Mouse (Mus musculus) cerebellum, adult 9-10 months (tissue): ENCODE data around the gene Prkch.

Experiments used
- DNase-seq: peaks from one replicate; pipeline ENCODE4 v3.0.0; 2022

Gene Prkch

DNA sequence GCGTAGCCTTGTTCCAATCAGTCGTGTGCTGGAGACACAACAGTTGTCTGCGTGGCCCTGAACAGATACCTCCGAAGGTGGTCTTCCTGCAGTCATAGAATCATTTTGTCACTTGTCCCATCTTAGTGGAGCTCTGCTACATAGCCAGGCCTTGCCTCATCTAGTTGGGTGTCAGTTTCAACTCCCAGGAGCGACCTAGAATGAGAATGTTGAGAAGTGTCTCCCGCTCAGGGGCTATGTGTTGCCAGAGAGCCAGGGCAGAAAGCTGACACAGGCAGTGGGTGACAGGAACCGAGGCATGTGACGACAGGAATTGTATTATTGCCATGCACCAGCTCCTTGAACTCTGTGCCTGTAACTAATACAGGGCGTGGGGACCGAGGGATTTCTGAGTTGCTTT lies 133.4 kb downstream of the Prkch start:
- no peak for DNase-seq

DNA sequence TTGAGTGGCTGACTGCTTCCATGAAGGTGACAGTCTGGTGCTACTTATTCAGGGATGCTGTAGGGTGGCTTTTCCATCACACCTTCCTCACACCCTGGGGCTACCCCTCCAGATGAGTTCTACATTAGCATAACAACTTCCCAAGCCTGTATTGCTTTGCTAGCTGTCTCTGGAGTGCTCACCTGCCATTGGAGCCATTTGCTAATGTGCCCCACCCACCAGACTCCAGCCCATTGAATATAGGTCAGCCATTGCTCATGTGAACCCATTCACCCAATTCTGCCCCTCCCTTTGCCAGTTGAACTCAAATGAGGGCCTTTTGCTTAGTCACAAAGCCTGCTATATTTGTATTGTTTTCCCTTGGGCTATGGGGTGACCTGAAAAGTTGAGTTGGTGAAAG lies 135.2 kb downstream of the Prkch start:
- no peak for DNase-seq

DNA sequence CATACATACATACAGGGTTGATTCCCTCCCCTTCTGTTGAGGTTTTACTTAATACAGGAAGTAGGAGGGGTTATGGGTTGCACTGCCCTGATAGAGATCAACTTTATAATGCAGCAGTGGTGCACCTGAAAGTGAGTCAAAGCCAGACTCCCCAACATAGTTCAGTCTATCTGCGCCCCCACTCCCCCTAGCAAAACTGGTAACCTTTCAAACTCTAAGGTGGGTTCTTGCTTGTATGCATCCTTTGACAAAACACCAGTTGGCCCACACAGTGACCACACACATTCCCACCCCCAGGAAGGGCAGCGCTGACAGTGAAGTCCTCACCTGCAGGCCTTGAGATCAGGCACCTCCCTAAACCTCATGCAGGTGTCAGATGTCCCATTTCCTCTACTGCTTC lies 135.9 kb downstream of the Prkch start:
- no peak for DNase-seq

DNA sequence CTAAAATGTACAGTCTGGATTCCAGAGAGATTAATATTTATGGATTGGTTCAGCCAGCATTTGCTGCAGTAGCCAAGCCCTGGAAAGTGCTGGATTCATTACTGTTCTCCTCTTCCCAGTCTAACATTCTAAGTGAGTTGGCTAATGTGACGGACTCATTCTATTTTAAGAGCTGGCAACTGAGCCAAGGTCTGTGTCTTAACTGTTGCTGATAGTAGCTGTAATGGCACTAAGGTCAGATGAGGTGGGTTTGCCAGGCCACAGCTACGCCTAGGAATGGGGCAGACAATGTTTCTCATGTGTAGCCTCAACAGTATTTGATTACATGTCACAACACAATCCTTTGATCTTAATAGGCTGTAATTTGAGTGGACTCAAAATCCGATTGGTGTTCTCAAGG lies 137.5 kb downstream of the Prkch start:
- DNase-seq = no peak

DNA sequence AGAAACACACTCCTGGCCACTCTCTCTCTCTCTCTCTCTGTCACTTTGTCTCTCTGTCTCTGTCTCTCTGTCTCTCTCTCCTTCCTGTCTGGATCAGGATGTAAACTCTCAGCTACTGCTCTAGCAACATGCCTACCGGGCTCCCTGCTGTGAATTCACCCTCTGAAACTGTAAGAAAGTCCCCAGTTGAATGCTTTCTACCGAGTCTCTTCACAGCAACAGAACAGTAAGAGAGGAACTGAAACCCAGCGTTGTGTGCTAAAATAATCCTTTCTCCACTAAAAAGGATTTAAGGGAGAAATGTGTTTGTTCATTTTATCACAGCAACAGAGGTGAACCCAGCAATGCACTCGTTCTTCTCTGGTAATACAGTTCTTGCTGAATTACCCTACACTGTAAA lies 138.5 kb downstream of the Prkch start:
- no peak for DNase-seq

DNA sequence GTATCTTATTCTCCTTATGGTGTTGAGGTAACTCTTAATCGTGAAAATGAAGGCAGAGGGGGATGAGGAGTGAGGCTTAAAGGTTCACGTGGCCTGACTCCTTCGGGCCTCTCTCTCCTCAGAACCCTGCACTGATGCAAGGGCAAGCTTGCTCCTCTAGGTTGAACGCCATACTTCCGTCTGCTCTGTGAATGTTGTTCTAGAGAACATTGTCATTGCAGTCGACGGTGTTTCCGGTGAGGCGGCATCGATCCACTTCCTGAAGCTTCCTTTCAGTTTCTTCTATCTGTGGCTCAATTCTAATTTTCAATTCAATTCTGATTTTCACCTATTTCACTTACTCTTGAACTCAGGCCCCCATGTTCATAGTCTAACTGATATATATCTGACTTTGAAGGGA lies 139.3 kb downstream of the Prkch start:
- no peak for DNase-seq

DNA sequence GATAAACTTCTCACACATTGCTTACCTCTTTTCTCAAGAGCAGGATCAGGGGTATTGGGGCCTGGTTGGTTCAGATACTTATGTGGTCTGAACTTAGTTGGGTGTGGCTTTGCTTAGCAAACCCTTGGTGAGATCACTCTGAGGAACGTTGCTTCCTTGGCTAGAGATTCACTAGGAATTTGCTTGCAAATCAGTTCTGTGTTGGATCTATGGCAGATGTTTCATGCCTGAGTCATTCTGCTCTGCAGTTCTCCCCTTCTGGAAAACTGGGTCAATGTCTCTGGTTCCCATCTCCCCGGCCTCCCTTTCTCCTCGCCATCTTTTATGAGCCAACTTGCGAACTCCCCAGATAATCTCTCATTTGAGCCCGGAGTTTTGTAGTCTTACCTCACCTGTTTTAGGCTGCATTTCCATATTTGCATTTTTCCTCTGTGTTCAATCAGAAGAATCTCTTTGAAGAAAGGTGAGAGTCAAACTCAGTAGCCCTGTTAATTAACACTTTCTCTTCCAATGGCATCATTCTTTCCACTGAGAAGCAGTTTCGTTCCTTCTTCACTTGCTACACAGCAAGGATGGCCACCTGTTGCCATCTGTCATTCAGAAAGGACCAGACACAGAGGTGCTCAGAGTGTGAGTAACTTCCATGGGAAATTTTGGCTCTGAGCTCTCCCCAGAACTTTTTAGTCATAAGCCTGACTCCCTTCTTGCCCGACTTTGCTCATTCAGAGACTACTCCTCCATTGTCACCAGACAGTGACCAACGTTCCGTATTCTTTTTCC lies 141.4 kb downstream of the Prkch start:
- no peak for DNase-seq

DNA sequence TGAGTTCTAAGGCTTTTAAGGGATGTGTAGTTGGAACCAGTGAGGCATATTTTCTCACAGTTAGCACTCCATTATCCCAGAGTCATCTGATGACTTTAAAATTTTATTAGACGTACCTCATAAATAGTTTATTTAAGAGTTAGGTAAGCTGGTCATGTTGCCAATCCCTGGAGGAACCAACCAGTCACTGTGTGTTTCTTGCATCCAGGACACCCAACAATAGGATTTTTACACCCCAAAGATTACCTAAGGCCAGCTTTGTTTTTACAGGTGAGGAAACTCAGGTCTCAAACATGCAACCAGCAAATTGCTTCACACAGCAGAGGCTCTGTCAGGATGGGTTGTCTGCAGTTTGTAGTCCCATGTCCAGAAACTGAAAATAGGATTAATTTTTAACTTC lies 142.4 kb downstream of the Prkch start:
- no peak for DNase-seq

DNA sequence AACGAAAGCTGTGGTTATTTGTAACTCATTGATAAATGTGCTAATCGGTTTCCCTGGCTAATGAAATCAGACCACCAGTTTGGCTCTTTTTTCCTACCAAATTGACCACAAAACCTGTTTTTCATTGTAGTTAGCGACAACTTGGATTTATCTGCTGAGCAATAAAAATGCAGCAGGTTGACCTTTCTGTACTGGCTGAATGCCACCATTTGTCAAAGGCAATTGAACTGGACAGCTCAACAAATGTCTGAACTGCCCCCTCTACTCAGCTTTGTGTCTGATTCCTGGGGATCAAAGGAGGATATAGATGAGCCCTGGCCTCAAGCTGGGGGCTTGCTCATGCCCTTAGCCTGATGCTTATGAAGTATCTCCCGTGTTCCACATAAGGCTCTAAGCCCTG lies 146.0 kb downstream of the Prkch start:
- no peak for DNase-seq

DNA sequence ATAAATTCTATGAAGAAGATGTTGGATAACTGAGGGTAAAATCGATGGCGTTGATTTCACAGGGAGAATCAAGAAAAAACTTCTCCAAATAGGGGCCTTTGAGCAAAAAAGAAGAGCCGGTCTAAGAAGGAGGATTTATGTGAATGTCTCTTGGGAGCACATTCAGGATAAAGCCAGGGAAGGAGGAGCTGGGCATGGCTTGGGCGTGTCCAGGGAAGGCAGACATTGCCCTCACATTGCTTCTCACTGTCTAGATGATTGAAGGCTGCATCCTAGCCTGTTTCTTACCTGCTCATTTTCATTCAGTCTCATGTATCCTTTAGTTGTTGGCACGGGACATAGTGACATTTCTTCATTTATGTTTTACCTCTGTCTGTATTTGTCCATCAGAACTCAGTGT lies 146.5 kb downstream of the Prkch start:
- DNase-seq = no peak

DNA sequence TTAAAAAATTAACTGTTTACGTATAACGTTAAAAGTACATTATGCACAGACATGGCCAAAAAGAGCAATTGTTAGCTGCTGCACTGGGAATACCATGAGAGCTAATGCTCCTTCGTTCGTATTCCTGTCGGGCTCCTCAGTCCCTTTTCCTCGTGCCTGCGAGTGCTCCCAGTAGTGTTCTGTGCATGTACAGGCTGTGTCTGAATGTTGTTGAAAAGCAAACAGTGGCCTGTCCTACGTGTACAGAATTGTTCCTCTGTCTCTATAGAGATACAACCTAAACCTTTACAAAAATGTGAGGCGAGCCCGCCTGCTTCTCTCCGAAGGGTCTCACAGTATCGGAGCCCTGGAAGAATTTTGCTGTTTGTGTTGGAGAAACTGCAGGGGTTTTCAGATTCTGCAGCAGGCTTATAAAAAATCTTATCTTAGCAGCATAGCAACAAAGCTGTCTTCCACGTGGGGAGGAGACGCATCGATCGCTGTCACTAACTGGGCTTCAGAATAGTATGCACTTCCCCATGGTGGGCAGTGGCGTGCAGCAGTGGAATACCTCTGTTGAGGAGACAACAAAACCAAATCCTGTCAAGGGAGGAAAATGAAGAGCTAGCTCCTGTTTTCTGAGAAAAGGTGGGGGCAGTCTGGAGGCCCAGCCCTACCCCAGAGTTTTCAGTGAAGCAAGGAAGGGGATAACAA lies 147.4 kb downstream of the Prkch start:
- no peak for DNase-seq

DNA sequence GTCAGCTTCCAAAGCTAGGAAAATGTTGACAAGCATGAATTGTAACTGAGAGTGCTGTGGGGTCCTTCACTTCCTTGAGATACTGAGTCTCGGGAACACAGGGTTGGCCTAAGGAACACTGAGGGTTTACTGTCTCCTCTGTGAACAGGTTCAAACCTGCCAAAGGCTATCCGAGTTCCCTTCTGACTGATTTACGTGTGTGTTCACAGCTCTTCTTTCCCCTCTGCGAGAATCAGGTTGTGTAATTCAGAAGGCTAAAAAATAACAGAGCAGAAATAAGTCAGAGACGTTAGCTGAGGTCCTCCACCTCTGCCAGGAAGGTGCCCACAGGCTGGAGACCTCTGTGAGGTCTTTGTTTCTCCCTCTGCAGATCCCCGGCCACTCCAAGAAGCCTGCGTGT lies 148.3 kb downstream of the Prkch start:
- no peak for DNase-seq

DNA sequence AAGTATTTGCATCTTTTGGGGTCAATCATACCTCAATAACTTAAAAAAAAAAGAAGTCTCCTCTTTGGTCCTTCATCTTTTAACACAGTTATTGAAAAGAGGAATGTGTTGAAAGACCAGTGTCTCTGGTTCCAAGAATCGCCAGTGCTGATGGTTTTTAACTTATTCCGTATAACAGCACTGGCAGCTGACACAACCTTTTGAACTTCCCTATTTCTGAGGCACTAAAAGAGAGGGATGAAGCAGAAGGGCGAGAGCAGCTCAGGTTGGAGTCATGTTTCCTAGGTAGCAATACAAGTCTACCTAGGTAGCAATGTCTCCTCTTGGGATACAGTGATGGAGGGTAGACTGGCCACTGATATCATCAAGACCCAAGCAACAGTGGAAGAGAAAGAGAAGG lies 152.3 kb downstream of the Prkch start:
- no peak for DNase-seq

DNA sequence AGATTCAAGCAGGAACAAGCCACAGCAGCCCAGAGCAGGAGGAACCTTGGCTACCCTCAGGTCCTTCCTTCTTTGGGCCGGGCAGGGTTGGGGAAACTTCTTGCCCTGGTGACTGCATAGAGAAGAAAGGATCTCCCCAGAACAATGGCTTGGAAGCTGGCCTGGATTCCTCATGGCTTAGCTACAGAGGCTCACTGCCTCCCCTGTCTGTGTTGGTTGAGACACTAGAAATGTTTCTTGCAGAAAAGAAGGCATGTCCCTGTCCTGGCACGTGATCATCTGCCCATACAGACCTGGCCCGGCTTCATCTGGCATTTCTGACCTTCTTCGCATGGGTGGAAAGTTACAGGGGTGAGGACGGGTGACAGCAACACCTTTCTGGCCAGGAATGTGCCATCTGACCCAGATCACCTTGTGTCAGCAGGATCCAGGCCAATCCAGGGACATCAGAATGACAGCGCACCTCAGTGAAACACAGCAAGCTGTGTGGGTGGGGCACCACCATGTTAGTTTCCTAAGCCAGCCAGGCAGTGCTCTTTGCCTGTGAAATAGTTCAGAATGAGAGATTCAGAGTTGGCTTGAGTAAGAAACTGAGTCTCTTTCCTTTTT lies 155.1 kb downstream of the Prkch start:
- no peak for DNase-seq

DNA sequence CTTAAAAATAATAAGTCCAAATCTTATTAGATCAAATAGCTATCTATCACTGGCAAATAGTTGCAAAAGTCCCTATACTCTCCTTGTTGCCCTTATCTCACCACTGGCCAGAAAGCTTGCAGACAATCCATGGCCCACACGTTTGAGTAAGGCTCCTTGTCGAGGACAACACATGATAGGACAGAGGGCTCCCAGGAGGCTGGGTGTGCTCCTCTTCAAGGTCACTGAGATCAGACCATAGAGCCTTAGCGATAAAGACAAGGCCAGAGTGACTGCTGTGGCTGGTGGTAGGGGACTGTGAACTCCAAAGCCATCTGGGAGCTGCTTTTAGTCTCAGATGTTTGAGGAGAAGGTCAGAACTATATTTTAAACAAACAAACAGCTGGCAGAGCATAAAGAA lies 158.0 kb downstream of the Prkch start:
- DNase-seq = no peak

DNA sequence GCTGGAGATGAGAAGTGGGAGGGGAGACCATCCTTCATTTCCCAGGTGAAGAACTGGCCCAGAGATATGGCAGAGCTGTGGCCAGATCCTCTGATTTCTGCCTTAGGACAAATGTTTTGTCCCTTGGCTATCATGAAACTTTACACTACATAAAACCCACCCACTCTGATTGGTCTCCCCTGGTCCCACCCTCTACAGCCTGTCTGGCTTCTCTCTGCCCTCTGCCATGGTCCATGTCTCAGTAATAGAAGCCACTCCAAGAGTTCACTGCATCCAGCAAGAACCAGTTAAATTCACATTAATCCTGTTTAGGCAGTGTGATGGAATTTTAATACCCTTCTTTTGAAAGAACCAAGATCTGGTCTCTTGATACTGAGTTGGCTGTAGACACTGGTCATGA lies 158.5 kb downstream of the Prkch start:
- no peak for DNase-seq

DNA sequence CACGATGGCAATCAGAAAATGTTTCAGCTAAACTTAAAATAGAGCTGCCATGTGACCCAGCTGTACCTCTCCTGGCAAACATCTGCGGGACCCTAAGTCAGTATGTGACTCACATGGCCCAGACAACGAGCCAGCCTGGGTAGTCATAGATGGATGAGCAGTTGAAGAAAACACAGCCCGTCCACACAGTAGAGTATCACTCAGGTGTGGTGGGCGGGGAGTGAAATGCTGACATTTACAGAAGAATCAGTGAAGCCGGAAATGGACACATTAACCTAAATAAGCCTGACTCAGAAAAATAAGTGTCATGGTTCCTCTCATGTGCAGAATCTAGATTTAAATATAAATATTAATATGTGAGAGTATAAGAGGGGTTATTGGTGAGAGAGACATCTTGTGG lies 161.5 kb downstream of the Prkch start:
- no peak for DNase-seq

DNA sequence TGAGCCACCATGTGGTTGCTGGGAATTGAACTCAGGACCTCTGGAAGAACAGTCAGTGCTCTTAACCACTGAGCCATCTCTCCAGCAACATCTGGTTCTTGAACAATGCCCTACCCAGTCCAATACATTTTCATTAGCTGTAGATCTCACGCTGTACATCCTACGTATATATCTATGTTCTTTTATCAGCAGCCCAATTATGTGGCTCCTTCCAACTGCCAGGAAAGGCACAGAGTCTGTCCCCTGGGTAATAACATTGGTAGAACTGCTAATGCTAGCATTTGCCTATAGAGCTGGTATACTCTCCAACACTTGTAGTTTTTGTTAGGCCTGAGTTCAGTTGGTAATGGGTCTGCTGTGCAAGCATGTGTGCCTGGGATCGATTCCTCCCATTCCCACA lies 163.8 kb downstream of the Prkch start:
- DNase-seq = no peak

DNA sequence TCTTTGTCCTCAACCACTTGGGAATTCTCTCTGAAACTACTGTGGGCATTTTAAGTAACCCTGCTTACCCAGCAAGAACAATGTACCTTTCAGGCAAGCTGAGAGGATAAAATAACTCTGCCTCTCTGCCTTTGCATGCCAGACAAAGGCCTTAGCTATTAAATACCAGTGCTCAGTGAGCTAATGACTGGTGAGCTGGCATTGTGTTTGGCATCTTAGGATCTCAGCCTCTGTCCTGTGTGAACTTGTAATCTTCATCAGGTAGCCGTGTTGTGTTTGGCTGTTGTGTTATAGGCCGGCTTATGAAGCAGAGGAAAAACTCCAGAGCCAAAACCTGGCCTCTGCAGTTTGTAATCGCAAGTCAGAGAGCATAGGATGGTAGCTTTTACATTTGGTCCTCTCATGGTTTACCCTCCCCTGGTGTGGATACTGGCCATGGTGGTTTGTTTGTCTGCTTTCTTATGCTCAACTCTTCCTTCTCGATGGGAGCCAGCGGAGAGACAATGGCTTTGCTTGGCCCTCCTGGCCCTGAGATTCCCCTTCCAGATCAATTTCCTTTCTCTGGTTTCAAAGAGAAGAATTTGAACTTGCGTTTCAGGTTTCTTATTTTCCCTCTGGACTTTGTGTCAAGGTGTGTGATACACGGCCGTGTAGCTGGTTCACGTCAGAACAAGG lies 170.0 kb downstream of the Prkch start:
- DNase-seq = no peak

DNA sequence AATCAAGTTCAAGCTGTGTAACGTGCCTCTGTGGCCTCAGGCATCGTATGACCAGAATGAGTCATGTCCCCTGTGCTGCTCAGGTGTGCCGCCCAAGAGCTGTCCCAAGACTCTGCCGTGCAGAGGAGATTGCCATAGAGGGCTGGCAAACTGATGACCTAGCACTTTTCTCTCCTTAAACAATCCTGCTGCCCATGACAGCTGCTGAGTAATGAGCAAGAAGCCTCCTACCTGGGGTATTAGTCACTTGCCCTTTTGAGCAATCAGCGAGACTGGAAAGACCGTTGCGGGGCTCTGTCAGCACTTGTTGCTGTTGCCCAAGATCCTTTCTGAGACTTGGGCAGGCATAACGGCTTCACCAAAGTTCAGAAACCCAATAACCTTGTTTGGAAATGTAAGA lies 171.1 kb downstream of the Prkch start:
- no peak for DNase-seq

DNA sequence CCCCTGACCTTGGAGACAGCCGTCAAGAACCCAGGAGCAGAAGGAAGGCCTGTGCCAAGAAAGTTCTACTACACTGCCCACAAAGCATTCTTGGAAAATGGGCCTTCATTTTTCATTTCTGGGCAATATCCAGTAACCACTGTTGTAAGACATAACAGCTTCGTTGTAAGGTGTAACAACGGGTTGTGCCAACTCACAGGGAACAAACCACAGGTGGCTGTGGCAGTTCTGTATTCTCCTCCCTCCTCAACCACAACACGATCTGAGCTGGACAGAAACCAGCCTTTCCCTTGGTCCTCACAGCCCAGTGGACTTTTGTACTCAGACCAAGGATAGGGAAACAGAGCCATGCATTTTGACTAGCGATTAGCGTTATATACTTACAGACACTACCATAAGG lies 171.9 kb downstream of the Prkch start:
- DNase-seq = no peak

DNA sequence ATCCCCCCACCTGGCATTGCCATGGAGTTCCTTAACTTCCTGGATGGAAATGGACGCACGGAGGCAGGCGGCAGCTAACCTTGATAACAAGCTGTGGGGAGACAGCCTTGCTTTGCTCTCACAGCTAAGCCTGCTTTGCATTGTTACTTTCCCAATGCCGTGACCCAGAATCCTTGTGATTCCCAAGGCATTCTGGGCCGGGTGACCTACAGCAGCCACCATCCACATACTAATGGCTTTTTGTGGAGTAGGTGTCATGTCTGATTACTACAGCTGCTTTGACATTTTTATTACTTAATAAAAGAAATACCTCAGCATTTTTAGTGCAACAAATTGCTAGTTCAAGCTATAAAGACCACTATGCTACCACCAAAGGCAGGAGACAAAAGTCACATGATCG lies 177.4 kb downstream of the Prkch start:
- DNase-seq = no peak

DNA sequence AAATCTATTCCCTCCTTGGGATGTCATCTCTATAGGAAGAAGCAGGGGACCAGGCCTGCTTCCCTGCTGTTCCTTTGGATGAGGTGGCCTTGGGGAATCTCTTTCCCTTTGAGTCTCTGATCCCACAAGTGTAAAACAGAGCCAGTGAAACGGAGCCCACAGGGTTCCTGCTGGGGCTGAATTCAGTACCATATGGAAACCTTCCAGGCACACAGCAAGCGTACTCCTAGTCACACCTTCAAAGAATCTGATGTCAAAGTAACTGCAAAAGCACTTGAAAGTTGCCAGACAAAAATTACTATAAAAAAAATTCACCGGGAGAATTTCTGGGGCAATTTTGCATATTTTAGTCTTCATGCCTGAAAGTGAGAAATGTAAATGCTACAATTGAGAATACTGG lies 178.2 kb downstream of the Prkch start:
- no peak for DNase-seq
